Mouse (Mus musculus): ENCODE results near the gene Alkal2. TPM values are rescaled to one million over a fixed set of nuclear protein-coding genes. Genes with fewer than 3 reads are reported as not detected.
A peak's percentile ranks its signal among the peaks of the same experiment; 100 is the strongest.

Gene Alkal2
- 1 to 10 TPM; 2.2 to 4.0 TPM for total RNA-seq (2021)
- long read RNA-seq, experiment 1, partial matches to known transcripts: 0 of 8 reads
- long read RNA-seq, experiment 1, other reads (novel, unspliced or antisense): 5 of 8 reads
- long read RNA-seq, experiment 2, partial matches to known transcripts: 0 of 3 reads
- long read RNA-seq, experiment 2, other reads (novel, unspliced or antisense): 0 of 3 reads

- DNase-seq (ENCODE audit: low spot score in 2 of 2): no peak
These were observed at the start of gene Alkal2 for GRCm38 (mm10) chr12:30883986-30884621. Gene Alkal2 (plus strand): TSS chr12:30884322.

- DNase-seq (ENCODE audit: low spot score in 2 of 2): no peak
These were observed 35.6 kb upstream of the Alkal2 start for GRCm38 (mm10) chr12:30848521-30848920.

GRCm38 (mm10) chr12:30850902-30851301, 33.2 kb upstream of the Alkal2 start:
- peak in 1 of 2 experiments; percentile 8 for DNase-seq (ENCODE audit: low spot score in 2 of 2)

- no peak for DNase-seq (ENCODE audit: low spot score in 2 of 2)
These were observed 32.3 kb upstream of the Alkal2 start for GRCm38 (mm10) chr12:30851871-30852270.

GRCm38 (mm10) chr12:30855442-30856159, 28.5 kb upstream of the Alkal2 start:
- DNase-seq (ENCODE audit: low spot score in 2 of 2): no peak

GRCm38 (mm10) chr12:30856172-30856571, 27.9 kb upstream of the Alkal2 start:
- no peak for DNase-seq (ENCODE audit: low spot score in 2 of 2)

- DNase-seq (ENCODE audit: low spot score in 2 of 2): no peak
These were observed 19.8 kb upstream of the Alkal2 start for GRCm38 (mm10) chr12:30864347-30864746.

- no peak for DNase-seq (ENCODE audit: low spot score in 2 of 2)
These were observed 18.3 kb upstream of the Alkal2 start for GRCm38 (mm10) chr12:30865781-30866180.

- no peak for DNase-seq (ENCODE audit: low spot score in 2 of 2)
These were observed 4.7 kb upstream of the Alkal2 start for GRCm38 (mm10) chr12:30879447-30879846.

- DNase-seq (ENCODE audit: low spot score in 2 of 2): no peak
These were observed 533 bp upstream of the Alkal2 start for GRCm38 (mm10) chr12:30883592-30883985.

GRCm38 (mm10) chr12:30884622-30885230, 604 bp downstream of the Alkal2 start:
- no peak for DNase-seq (ENCODE audit: low spot score in 2 of 2)

GRCm38 (mm10) chr12:30885891-30886290, 1.8 kb downstream of the Alkal2 start:
- DNase-seq (ENCODE audit: low spot score in 2 of 2): no peak

GRCm38 (mm10) chr12:30888003-30888402, 3.9 kb downstream of the Alkal2 start:
- DNase-seq (ENCODE audit: low spot score in 2 of 2): no peak

GRCm38 (mm10) chr12:30890067-30890466, 5.9 kb downstream of the Alkal2 start:
- peak; percentile 74 to 81 for DNase-seq (ENCODE audit: low spot score in 2 of 2)

GRCm38 (mm10) chr12:30891438-30891837, 7.3 kb downstream of the Alkal2 start:
- no peak for DNase-seq (ENCODE audit: low spot score in 2 of 2)

- DNase-seq (ENCODE audit: low spot score in 2 of 2): no peak
These were observed 12.9 kb downstream of the Alkal2 start for GRCm38 (mm10) chr12:30897039-30897438.

- no peak for DNase-seq (ENCODE audit: low spot score in 2 of 2)
These were observed 24.5 kb downstream of the Alkal2 start for GRCm38 (mm10) chr12:30908658-30909057.

- no peak for DNase-seq (ENCODE audit: low spot score in 2 of 2)
These were observed 25.8 kb downstream of the Alkal2 start for GRCm38 (mm10) chr12:30909881-30910280.

- DNase-seq (ENCODE audit: low spot score in 2 of 2): no peak
These were observed 26.7 kb downstream of the Alkal2 start for GRCm38 (mm10) chr12:30910860-30911259.

GRCm38 (mm10) chr12:30911261-30912047, 27.3 kb downstream of the Alkal2 start, which contains the start of the genes Acp1 and Sh3yl1:
Gene Acp1 (minus strand): TSS chr12:30911589.
Gene Sh3yl1 (plus strand): TSS chr12:30911668.
- DNase-seq (ENCODE audit: low spot score in 2 of 2): peak; percentile 93 to 95

- DNase-seq (ENCODE audit: low spot score in 2 of 2): peak in 1 of 2 experiments; percentile 28
These were observed 27.9 kb downstream of the Alkal2 start for GRCm38 (mm10) chr12:30912048-30912381.
